29 mouse cellular contexts compared by ENCODE assay signal in the genomic region with DNA sequence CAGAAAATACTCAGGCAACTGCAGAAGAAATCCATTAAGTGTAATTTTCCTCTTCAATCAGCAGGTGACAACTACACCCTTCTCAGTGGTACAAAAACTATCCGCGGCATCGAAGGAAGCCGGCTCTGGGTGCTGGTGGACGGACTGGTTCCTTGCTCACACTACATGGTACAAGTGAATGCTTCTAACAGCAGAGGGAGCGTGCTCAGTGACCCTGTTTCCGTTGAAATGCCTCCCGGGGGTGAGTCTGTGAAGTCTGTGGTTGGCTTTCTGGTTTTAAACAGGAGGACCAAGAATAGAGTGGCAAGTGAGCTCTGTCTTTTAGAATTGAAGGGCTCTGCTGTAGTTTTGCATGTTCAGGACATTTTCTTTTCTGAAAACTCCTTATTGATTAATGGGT.
DNase-seq lines count a peak whose midpoint lies in the region; ATAC-seq lines count a peak whose summit lies in the region.
"Had no signal": no experiment of that assay in that cellular context is flagged by ENCODE, and none has a peak within 500 bp of the region (broad histone marks: within the 10 kb centered on the region; RNA-seq: fewer than 3 reads in every experiment).

No protein-coding gene starts in this region.

- peak; percentile 21 for DNase-seq in limb, embryonic 11.5 days (ENCODE audit: low spot score)
- DNase-seq in limb, embryonic 10.5 days (ENCODE audit: low spot score) = no peak
- peak; percentile 2 for DNase-seq in thymus, postnatal 0 days (ENCODE audit: low spot score)
- DNase-seq in thymus, postnatal 14 days = no peak
- DNase-seq in frontal cortex, postnatal 36 days (ENCODE audit: low spot score in 2 of 2) = no peak
- DNase-seq: adrenal gland, adult 2 months; adrenal gland, postnatal 36 days; cerebellum, adult 2 months; cerebellum, postnatal 14 days; forebrain, postnatal 0 days; gastrocnemius, postnatal 10 days; kidney, adult 8-10 months; kidney, postnatal 10 days; layer of hippocampus, adult 9-11 months; liver, embryonic 13.5 days; lung, adult 18-20 months; lung, postnatal 36 days; midbrain, embryonic 14.5 days; right cerebral cortex, postnatal 4 days had no signal

- no peak overlapping the region for H3K9ac ChIP-seq in limb, embryonic 11.5 days (ENCODE audit: low read length)
- H3K9ac ChIP-seq: embryonic facial prominence, embryonic 13.5 days; forebrain, postnatal 0 days; heart, embryonic 15.5 days; hindbrain, embryonic 12.5 days; intestine, embryonic 15.5 days; limb, embryonic 12.5 days; liver, embryonic 13.5 days had no signal

- H3K27me3 ChIP-seq in limb, embryonic 11.5 days (ENCODE audit: control insufficient read depth, insufficient read depth, low read length) = no peaks in the 10 kb centered on the region
- peaks cover 4% of the 10 kb centered on the region; the same call in 1 of the 2 replicates for H3K27me3 ChIP-seq in limb, embryonic 10.5 days (ENCODE audit: low read depth, poor library complexity, severe bottlenecking)
- H3K27me3 ChIP-seq: embryonic facial prominence, embryonic 13.5 days; heart, embryonic 15.5 days; hindbrain, embryonic 12.5 days; intestine, embryonic 15.5 days; limb, embryonic 12.5 days; liver, embryonic 13.5 days had no signal

- H3K9me3 ChIP-seq in limb, embryonic 11.5 days (ENCODE audit: control insufficient read depth, low read length) = no peaks in the 10 kb centered on the region
- H3K9me3 ChIP-seq in limb, embryonic 10.5 days (replicated peaks) = no peaks in the 10 kb centered on the region
- H3K9me3 ChIP-seq: embryonic facial prominence, embryonic 13.5 days; heart, embryonic 10.5 days; heart, embryonic 15.5 days; hindbrain, embryonic 12.5 days; intestine, embryonic 15.5 days; limb, embryonic 12.5 days; liver, embryonic 13.5 days had no signal

- no peak overlapping the region for H3K4me2 ChIP-seq in limb, embryonic 11.5 days (ENCODE audit: low read depth, severe bottlenecking)
- H3K4me2 ChIP-seq: embryonic facial prominence, embryonic 13.5 days; heart, embryonic 15.5 days; hindbrain, embryonic 12.5 days; intestine, embryonic 15.5 days; limb, embryonic 12.5 days; liver, embryonic 13.5 days had no signal

- H3K4me3 ChIP-seq in limb, embryonic 11.5 days (ENCODE audit: low read depth, low read length) = no peak overlapping the region
- no peak overlapping the region for H3K4me3 ChIP-seq in limb, embryonic 10.5 days
- H3K4me3 ChIP-seq: embryonic facial prominence, embryonic 13.5 days; erythroblast, embryonic 14.5 days; heart, embryonic 10.5 days; heart, embryonic 15.5 days; hindbrain, embryonic 12.5 days; intestine, embryonic 15.5 days; limb, embryonic 12.5 days; liver, embryonic 13.5 days had no signal

- no peaks in the 10 kb centered on the region for H3K36me3 ChIP-seq in limb, embryonic 11.5 days (ENCODE audit: control insufficient read depth, insufficient read depth, low read length)
- no peaks in the 10 kb centered on the region for H3K36me3 ChIP-seq in limb, embryonic 10.5 days
- H3K36me3 ChIP-seq: embryonic facial prominence, embryonic 13.5 days; heart, embryonic 10.5 days; heart, embryonic 15.5 days; hindbrain, embryonic 12.5 days; intestine, embryonic 15.5 days; limb, embryonic 12.5 days; liver, embryonic 13.5 days had no signal

- 69% methylated on average over 8 of the region's 8 CpGs for WGBS in limb, embryonic 11.5 days
- WGBS in limb, embryonic 10.5 days = 80% methylated on average over 8 of the region's 8 CpGs

- H3K4me1 ChIP-seq in limb, embryonic 11.5 days (ENCODE audit: control insufficient read depth, insufficient read depth, low read length) = peaks cover 2% of the 10 kb centered on the region; the same call in 1 of the 2 replicates
- H3K4me1 ChIP-seq in limb, embryonic 10.5 days = peaks cover 18% of the 10 kb centered on the region
- H3K4me1 ChIP-seq: heart, embryonic 10.5 days; heart, embryonic 15.5 days; hindbrain, embryonic 12.5 days; intestine, embryonic 15.5 days; liver, embryonic 13.5 days had no signal

- H3K27ac ChIP-seq in limb, embryonic 11.5 days (replicated peaks; ENCODE audit: low read depth, low read length) = no peak overlapping the region
- H3K27ac ChIP-seq in limb, embryonic 10.5 days = no peak overlapping the region
- H3K27ac ChIP-seq: embryonic facial prominence, embryonic 13.5 days; heart, embryonic 10.5 days; heart, embryonic 15.5 days; hindbrain, embryonic 12.5 days; hindbrain, postnatal 0 days; intestine, embryonic 15.5 days; limb, embryonic 12.5 days; liver, embryonic 13.5 days had no signal

- ATAC-seq in limb, embryonic 11.5 days (ENCODE audit: insufficient number of reproducible peaks, low FRiP score, low TSS enrichment, low read depth) = no peak
- peak; percentile 45 for ATAC-seq in megakaryocyte progenitor cell, adult 5-6 weeks (replicated peaks; ENCODE audit: poor library complexity)
- ATAC-seq in CD4-positive, CD25-positive, alpha-beta regulatory T cell, adult 4 months = no peak
- ATAC-seq: forebrain, postnatal 0 days; hindbrain, postnatal 0 days; intestine, embryonic 15.5 days had no signal

Comparison
In these comparisons a context has a peak if more than half of its experiments do, and no peak if none do; other contexts are left out.
1. DNase-seq: peak in limb, embryonic 11.5 days (single experiment) and thymus, postnatal 0 days (single experiment); none in limb, embryonic 10.5 days (single experiment), thymus, postnatal 14 days (single experiment) and frontal cortex, postnatal 36 days (0 of 2).